Mouse (Mus musculus) bone marrow, adult 2 months (tissue): ENCODE data around the gene Atp2b2.

Experiments used
- CTCF ChIP-seq: fragments of 200-500 bp; IDR thresholded peaks from 2 replicates; pipeline ENCODE4 v1.5.1; 2011; ENCODE audit warnings: low read length, control low read depth; ENCODE audit not compliant: control insufficient read depth, insufficient read depth
- POLR2A ChIP-seq: fragments of 200-500 bp; IDR thresholded peaks from 2 replicates; pipeline ENCODE4 v1.6.1; 2011; ENCODE audit warnings: low read depth, mild to moderate bottlenecking, control low read depth, low read length, borderline replicate concordance; ENCODE audit not compliant: control insufficient read depth

DNA sequence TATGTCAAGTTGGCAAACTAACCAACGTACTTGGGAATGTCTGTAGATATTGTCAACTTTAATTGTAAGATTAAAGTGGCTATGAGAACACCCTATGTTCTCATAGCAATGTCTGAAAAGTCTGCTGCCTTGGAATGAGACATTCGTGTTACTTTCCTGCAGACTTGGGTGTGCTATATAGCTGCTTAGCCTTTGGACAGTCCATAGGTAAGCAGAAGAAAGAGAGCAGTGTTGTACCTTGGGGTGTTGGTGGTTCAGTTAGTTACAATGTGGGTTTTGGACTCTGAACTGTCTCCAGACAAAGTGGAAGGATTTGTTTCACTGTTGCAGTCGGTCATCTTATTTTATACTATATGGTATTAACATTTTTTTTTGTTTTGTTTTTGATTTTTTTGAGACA, 329.7 kb downstream of the Atp2b2 start:
- TF ChIP-seq CTCF (no peak), POLR2A (no peak)
